Mouse (Mus musculus): ENCODE results near the gene Fmo9. TPM values are rescaled to one million over a fixed set of nuclear protein-coding genes. Genes with fewer than 3 reads are reported as not detected.

Gene Fmo9
- polyA plus RNA-seq, 1 experiment from 2014 or later = not detected

Small RNA genes lying within 50 kb of the gene (microRNA-seq; reads per million reads assigned to microRNA genes)
- gene Gm22992 (ENCODE audit: insufficient number of aligned reads) = not detected

Other genes with a start within 250 kb of the Fmo9 start
- gene Gm4846, start 184.3 kb downstream of the Fmo9 start, polyA plus RNA-seq (2014; fragmentation: Nextera tagmentation; extraction: Ambion mirVana) = not detected in 2 replicates
- not detected in 2 replicates for gene Gm4847, start 34.2 kb downstream of the Fmo9 start, polyA plus RNA-seq (2014; fragmentation: Nextera tagmentation; extraction: Ambion mirVana)